Mouse (Mus musculus): ENCODE results near the gene Dse. TPM values are rescaled to one million over a fixed set of nuclear protein-coding genes. Genes with fewer than 3 reads are reported as not detected.

Dse gene
- total RNA-seq, 2 experiments from 2014 or later = 5.4 to 7.1 TPM

GRCm38 (mm10) chr10:34205825-34206224 lies 1.7 kb downstream of the Dse start:
- no peak for DNase-seq (ENCODE audit: extremely low spot score in 1 of 2, low spot score in 1 of 2)

GRCm38 (mm10) chr10:34200689-34201088 lies 6.8 kb downstream of the Dse start:
- DNase-seq (ENCODE audit: extremely low spot score in 1 of 2, low spot score in 1 of 2) = no peak

GRCm38 (mm10) chr10:34198574-34198973 lies 8.9 kb downstream of the Dse start:
- no peak for DNase-seq (ENCODE audit: extremely low spot score in 1 of 2, low spot score in 1 of 2)

- no peak for DNase-seq (ENCODE audit: extremely low spot score in 1 of 2, low spot score in 1 of 2)
Observed at GRCm38 (mm10) chr10:34198061-34198460, 9.5 kb downstream of the Dse start.

- no peak for DNase-seq (ENCODE audit: extremely low spot score in 1 of 2, low spot score in 1 of 2)
Observed at GRCm38 (mm10) chr10:34197269-34197668, 10.2 kb downstream of the Dse start.

- no peak for DNase-seq (ENCODE audit: extremely low spot score in 1 of 2, low spot score in 1 of 2)
Observed at GRCm38 (mm10) chr10:34194957-34195356, 12.6 kb downstream of the Dse start.

- no peak for DNase-seq (ENCODE audit: extremely low spot score in 1 of 2, low spot score in 1 of 2)
Observed at GRCm38 (mm10) chr10:34194503-34194902, 13.0 kb downstream of the Dse start.

GRCm38 (mm10) chr10:34186571-34187260 lies 20.8 kb downstream of the Dse start:
- no peak for DNase-seq (ENCODE audit: extremely low spot score in 1 of 2, low spot score in 1 of 2)

GRCm38 (mm10) chr10:34185556-34185955 lies 22.0 kb downstream of the Dse start:
- no peak for DNase-seq (ENCODE audit: extremely low spot score in 1 of 2, low spot score in 1 of 2)

GRCm38 (mm10) chr10:34184956-34185355 lies 22.6 kb downstream of the Dse start:
- no peak for DNase-seq (ENCODE audit: extremely low spot score in 1 of 2, low spot score in 1 of 2)

GRCm38 (mm10) chr10:34183731-34184130 lies 23.8 kb downstream of the Dse start:
- DNase-seq (ENCODE audit: extremely low spot score in 1 of 2, low spot score in 1 of 2) = no peak

GRCm38 (mm10) chr10:34175870-34176606 lies 31.5 kb downstream of the Dse start:
- DNase-seq (ENCODE audit: extremely low spot score in 1 of 2, low spot score in 1 of 2) = no peak

GRCm38 (mm10) chr10:34172663-34173282 lies 34.7 kb downstream of the Dse start:
- no peak for DNase-seq (ENCODE audit: extremely low spot score in 1 of 2, low spot score in 1 of 2)

- no peak for DNase-seq (ENCODE audit: extremely low spot score in 1 of 2, low spot score in 1 of 2)
Observed at GRCm38 (mm10) chr10:34171660-34172059, 35.9 kb downstream of the Dse start.

GRCm38 (mm10) chr10:34171191-34171590 lies 36.3 kb downstream of the Dse start:
- DNase-seq (ENCODE audit: extremely low spot score in 1 of 2, low spot score in 1 of 2) = no peak

- no peak for DNase-seq (ENCODE audit: extremely low spot score in 1 of 2, low spot score in 1 of 2)
Observed at GRCm38 (mm10) chr10:34166971-34167370, 40.5 kb downstream of the Dse start.

- DNase-seq (ENCODE audit: extremely low spot score in 1 of 2, low spot score in 1 of 2) = no peak
Observed at GRCm38 (mm10) chr10:34155796-34156554, 51.5 kb downstream of the Dse start.

GRCm38 (mm10) chr10:34151827-34152226 lies 55.7 kb downstream of the Dse start:
- DNase-seq (ENCODE audit: extremely low spot score in 1 of 2, low spot score in 1 of 2) = no peak

GRCm38 (mm10) chr10:34150454-34150853 lies 57.1 kb downstream of the Dse start:
- no peak for DNase-seq (ENCODE audit: extremely low spot score in 1 of 2, low spot score in 1 of 2)

- DNase-seq (ENCODE audit: extremely low spot score in 1 of 2, low spot score in 1 of 2) = no peak
Observed at GRCm38 (mm10) chr10:34149772-34150171, 57.7 kb downstream of the Dse start.

- DNase-seq (ENCODE audit: extremely low spot score in 1 of 2, low spot score in 1 of 2) = no peak
Observed at GRCm38 (mm10) chr10:34141693-34142092, 65.8 kb downstream of the Dse start.
